Mouse (Mus musculus) embryo, embryonic 11.5 days (tissue): ENCODE data around the gene Grcc10.

Source experiments
- DNase-seq: peaks from one replicate; pipeline ENCODE4 v3.0.0-alpha.2; 2012; ENCODE audit warnings: low read depth, low spot score

The Grcc10 gene

DNA sequence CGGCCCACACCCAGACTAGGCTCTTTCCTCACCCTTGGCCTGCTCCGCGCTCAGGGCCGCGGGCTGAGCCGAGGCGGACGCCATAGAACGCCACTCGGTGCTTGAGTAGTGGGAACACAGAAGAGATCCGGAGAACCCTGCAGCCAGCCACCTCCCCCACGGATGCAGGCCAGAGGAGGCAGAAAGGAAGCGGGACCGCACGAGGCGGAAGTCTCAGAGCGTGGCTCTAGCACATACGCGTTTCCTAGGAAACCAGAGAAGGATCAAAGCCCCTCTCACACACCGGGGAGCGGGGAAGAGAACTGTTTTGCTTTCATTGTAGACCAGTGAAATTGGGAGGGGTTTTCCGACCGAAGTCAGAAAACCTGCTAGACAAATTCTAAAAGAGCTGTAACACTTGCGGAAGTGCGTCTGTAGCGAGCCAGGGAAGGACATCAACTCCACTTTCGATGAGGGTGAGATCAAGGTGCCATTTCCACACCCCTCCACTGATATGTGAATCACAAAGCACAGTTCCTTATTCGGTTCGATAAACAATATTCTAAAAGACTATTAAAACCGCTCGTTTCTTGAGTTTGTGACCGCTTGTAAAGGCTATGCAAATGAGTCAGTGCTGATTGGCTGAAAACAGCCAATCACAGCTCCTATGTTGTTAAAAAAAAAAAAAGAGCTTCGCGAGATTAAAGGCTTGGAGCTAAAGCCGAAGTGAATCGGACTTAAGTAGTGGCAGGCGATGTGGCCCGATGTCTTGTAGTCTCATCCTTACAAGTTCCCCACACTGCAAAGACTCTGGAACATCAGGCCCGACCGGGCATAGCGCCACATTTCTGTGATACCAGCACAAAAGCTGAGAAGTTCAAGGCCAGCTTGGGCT lies at the start of gene Grcc10:
Grcc10 (minus strand) TSS at position 487 of the 874 bp plus-strand sequence.
- DNase-seq = peak; percentile 89

DNA sequence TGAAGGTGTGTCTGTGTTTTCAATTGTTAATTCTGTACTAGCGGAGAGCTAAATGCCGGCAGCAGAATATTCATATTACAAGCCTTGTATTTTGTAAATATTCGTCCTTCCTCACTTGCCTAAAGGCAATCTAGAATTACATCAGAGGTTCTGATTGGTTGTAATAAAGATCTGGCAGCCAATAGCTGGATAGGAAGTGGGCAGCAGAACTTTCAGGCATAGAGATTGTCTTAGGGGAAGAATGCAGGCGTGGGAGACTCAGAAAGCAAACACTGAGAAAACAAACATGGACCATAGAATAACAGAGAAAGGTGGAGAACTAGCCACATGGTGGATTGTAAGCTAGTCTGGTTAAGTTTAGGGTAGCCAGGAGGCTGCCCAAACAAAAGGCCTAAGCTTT lies 48.9 kb upstream of the Grcc10 start:
- no peak for DNase-seq

DNA sequence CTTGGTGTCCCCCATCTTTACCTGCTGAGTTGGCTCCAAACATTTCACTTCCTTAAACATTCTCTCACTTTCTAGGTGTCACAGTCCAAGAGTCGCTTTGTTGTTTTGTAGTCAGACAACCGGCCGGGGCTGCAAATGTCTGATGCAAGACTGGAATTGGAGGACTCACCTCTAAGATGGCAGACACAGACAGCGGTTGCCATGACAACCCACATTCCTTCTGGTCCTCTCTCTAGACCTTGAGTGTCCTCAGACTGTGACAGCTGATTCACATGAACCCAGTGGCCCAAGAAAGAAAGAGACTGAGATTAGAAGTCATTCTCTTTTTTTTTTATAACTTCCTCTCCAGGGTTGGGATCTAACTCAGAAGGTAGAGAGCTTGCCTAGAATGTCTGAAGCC lies 48.3 kb upstream of the Grcc10 start:
- DNase-seq = no peak

DNA sequence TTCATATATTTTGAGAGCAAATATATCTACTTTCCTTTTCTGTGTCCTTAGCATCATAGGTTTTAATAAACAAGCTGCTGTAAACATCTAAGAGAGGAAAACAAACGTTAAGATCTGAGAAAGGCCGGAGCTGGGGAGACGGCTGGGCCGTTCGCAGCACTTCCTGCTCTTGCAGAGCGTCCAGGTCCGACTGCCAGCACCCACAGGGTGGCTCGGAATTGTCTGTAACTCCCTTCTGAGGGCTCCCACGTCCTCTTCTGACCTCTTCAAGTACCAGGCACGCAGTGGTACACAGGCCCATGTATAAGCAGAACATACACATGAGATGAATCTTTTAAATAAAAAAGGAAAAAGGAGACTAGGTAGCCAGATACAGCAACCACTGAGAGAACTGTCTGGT lies 46.5 kb upstream of the Grcc10 start:
- no peak for DNase-seq

DNA sequence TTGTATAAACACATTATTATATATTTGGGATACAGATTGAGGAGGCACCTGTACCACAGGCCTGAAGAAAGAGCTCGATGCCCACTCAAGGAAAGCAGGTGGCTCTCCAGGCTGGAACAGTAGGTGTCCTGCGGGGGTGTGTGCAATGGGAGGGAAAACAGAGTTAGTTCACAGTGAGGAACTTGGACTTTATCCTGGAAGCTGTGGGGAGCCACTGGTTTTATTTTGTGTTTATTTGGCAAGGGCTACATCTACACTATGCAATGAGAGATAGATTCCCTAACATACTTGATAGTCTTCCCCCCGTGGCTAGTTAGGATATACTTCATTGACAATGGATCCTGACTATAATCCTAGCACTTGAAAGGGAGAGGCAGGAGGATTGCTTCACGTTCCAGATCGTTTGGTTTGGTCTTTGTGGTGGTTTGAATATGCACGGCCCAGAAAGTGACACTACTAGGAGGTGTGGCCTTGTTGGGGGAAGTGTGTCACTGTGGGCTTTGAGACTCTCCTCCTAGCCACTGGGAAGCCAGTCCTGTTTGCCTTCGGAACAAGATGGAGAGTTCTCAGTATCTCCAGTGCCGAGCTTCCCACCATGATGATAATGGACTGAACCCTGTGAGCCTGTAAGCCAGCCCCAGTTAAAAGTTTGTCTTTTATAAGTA lies 45.7 kb upstream of the Grcc10 start:
- DNase-seq = no peak

DNA sequence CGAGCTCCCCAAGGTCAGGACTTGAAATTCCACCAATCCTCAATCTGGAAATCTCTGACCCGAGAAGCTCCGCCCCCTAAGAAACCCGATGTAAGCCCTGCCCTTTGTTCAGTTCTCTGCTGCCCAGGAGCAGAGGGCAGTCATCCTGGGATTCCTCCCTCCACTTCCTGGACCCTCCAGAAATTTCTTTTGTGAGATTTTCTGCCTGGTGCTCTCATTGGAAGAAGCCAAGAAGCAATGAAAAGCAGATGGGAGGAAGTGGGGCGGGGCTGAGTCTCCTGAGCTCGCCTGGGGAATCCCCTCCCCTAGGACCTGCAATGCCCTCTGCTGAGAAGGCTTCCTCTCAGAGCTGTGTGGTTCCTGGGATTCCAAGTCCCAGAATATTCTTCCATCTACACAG lies 41.3 kb upstream of the Grcc10 start:
- no peak for DNase-seq

DNA sequence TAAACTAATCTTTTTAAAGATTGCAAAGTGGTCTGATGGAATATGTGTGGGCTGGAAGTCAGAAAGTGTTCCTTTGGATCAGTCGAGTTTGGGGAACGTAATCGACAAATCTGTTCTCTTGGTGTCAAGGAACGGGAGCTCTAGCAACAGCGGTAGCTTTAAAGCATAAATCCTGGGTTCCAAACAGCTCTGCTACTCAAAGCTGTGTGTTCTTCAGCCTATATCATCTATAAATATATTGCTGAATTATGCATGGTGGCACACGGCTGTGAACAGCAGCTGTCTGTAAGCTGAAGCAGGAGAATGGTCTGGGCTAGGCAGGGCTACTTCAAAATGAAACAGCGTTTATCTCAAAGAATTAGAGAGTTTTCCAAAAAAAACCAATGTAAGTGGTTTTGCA lies 39.7 kb upstream of the Grcc10 start:
- DNase-seq = no peak

DNA sequence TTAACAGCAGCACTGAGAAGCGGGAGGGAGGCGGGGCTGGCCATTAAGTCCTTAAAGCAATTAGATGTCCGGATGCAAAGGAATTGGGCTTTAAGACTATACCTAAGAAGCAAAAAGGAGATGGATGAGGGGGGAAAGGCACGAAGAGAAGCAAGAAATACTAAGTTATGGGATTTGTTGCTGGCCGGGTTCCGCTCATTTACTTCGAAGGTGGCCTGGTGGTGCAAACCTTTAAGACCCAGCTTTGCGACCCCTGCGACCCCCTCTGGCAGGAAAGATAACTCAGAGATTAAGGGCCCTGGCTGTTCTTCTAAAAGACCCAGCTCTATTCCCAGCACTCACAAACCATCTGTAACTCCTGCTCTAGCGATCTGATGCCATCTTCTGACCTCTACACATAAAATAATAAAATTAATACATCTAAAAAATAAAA lies 38.8 kb upstream of the Grcc10 start:
- DNase-seq = no peak

DNA sequence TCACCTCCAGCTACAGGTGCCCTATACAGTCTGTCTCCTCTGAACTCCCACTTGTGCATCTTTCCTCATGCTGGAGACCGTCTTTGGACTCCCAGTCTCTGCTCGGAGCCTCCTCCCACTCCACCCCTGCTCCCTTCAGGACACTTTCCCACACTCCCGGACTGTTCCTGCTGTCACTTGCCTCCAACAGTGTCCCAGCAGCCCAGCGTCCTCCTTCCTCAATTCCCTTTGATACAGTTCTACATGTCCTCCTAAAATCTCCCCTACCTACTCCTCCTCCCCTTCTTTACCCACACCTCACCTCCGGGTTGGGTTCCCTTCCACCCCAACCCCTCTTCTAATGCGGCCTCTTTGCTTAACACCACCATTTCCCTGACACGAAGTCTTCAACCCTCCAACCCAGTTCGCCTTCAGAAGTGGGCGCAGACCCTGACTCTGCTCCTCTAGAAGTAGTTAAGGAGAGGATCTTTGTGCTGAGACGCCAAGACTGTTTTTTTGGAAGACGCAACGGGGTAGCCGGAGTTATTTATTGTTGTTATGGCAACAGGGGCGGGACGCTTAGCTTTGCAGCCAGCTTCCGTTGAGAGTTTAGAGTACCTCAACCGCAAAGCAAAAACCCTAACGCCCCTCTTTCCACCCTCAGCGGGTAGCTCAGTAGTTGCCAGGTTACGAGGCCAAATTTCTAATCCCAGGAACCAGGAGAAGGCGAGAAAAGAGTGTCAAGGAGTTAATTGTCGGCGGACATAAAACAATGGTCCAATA lies 38.2 kb upstream of the Grcc10 start, which contains the start of gene Lrrc23:
Lrrc23 (minus strand) TSS at position 506 of the 762 bp plus-strand sequence.
- no peak for DNase-seq

DNA sequence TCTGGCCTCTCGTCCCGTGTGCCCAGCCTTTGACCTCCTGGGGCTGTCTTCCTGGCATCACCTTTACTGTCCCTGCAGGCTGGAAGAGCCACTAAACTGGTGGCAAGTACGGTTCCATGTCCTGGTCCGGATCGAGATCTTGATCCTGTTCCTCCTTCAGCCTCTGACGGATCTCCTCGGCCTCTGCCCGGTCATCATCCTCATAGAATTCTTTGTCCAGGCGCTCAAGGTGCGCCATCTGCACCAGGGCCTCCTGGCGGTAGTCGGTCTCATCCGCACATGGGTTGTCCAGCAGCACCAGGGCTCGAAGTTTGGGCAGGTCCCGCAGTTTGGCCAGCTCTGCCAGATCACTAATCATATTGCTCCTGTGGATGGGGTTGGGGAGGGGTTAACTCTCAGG lies 29.3 kb upstream of the Grcc10 start:
- no peak for DNase-seq

DNA sequence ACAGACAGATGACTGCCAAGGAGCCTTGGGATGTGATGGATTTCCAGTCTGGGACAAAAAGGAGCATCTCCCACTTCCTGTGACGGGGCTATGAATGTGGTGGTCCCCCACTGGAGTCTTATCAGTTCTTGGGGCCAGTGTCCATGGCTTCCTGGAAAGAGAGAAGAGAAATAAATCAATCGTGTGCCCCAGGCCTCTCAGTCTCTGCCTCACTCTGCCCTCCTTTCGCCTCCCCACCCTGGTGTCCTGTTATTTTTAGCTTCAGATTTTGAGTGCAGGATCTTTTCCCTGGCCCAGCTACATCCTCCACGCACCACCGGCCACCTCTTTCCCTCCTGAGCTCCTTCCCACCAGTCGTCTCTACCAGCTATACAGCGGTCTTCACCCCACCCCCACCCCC lies 28.8 kb upstream of the Grcc10 start:
- DNase-seq = no peak

DNA sequence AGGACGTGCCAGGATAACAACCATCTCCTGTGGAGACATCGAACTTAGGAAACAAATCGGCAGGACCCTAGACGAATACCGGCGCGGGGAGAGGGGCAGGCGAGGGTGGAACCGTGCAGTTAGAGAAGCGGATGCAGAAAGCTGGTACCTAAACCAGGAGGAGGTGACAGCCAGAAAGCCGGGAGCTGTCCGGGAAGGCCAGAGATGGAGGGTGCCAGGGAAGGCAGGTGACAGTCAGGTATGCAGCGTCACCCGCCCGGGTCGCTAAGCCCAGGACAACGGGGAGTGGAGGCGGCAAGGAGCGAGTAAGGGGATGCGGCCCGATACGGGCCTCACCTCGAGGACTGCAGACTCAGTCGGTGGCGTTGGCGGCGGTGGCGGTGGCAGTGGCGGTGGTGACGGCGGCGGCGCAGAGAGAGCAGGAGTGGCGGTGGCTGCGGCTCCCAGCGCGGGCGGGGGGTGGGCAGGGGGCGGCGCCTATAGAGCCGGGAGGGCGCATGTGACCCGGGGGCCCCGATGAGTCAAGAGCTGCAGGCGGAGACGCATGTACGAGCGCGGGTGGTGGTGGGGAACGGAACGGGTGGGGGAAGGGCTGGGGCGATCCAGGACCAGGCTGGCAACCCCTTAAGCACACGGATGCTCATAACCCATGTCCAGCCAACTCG lies 28.1 kb upstream of the Grcc10 start, which contains the start of gene Eno2:
Eno2 (minus strand) TSS at position 573 of the 665 bp plus-strand sequence.
- DNase-seq = no peak

DNA sequence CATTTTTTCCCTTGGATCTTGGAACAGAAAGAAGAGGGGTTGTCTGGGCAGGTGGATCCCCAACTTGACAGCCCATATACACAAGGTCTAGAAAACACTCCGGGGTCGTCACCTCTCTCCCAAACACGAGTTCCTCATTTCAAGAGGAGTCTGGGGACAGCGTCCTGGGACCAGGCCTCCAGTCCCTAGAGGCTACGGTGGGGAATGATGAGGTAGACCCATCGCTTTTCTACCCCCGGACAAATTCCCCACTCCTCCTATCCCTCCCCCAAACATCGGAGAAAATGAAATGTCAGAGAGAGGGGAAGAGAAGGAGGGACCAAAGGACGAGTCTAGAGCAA lies 27.5 kb upstream of the Grcc10 start:
- no peak for DNase-seq

DNA sequence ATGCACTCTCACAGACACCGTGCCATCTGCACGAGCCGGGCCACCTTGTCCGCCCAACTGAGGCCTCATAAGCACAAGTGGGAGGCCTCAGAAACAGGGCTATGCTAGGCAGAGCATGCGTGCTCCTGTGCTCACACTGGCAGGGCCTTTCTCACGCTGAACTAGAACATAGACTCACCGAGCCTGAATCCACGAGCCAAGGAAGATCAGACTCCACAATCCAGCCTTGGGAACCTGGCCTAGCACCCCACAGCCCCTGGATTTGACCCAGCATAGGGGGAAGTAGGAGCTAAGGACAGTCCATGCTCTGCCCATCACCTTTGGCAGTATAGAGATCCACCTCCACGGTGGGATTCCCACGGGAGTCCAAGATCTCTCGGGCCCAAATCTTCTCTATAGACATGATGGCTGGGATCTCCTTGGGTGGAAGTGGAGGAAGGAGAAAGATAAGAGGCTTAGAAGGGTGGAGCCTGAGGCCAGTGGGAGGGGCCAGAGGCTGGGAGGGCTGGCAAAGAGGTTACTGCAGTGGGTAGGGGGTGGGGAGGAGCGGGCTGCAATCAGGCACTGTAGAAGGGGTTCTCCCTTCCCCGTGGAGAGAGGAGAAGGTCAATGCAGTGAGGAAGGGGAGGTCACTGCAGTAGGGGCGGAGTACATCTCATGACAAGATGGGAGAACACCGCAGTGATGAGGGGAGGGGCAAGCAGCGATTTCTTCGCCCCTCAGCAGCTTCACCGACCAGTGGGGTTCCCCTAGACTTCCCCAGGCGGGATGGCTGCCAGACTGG lies 26.9 kb upstream of the Grcc10 start:
- no peak for DNase-seq

DNA sequence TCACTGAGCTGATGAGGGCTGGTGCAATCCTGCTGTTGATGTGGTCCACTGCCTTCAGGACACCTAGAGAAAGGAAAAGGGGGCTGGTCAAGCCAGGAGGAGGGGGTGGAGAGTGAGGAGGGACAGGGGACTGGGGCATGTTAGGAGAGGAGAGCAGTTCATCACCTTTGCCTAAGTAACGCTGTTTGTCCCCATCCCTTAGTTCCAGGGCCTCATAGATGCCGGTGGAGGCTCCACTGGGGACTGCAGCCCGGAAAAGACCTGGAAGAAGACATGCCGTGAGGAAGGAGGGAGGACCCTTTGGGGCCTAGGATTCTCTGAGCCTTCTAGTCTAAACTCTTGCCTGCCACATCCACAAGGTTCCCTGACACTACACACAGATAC lies 26.4 kb upstream of the Grcc10 start:
- no peak for DNase-seq

DNA sequence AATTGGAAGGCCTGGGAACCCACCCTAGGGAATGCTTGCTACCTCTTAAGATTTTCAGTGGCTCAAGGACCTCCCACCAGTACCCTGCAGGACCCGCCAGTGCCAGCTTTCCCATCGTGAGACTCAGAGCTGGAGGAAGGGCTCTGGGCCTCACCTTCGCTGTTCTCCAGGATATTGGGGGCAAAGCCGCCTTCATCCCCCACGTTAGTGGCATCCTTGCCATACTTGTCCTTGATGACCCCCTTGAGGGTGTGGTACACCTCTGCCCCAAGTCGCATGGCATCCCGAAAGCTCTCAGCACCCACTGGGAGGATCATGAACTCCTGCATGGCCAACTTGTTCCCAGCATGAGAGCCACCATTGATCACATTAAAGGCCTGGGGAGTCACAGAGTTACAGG lies 24.8 kb upstream of the Grcc10 start:
- no peak for DNase-seq

DNA sequence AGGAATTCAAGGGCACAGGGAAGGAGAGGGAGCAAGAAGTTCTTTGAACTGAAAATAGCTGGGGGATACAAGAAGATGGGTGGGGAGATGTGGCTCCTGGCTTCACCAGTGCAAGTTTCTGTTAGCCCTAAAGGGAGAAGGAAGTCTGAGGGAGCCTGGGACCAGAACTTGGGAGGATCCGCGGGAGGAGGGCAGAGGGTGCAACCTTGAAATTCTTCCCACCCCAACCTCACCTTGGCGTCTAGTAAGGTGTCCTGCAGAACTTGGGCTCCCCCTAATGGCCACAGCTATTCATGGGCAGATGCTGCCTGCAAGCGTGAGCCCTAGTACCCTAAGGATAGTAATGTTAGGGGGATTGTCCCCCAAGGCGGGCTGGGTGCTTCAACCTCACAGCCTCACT lies 18.1 kb upstream of the Grcc10 start:
- peak; percentile 75 for DNase-seq

DNA sequence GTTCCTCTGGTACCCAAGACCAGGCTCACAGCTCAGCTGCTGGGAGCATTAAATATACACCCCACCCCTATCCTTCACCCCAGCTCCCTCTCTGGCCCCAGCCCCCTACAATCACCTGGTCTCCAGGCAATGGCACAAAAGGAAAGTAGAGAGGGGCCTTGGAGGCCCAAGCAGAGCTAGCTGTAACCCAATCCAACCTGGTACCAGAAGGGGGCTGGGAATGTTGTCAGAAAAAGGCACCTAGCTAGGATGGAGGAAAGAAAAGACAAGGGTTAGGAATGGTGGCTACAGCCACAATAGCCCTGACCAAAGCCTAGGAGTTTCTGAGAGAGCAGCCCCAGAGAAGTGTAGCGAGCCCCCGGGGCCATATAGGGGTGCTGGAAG lies 17.7 kb upstream of the Grcc10 start:
- no peak for DNase-seq

DNA sequence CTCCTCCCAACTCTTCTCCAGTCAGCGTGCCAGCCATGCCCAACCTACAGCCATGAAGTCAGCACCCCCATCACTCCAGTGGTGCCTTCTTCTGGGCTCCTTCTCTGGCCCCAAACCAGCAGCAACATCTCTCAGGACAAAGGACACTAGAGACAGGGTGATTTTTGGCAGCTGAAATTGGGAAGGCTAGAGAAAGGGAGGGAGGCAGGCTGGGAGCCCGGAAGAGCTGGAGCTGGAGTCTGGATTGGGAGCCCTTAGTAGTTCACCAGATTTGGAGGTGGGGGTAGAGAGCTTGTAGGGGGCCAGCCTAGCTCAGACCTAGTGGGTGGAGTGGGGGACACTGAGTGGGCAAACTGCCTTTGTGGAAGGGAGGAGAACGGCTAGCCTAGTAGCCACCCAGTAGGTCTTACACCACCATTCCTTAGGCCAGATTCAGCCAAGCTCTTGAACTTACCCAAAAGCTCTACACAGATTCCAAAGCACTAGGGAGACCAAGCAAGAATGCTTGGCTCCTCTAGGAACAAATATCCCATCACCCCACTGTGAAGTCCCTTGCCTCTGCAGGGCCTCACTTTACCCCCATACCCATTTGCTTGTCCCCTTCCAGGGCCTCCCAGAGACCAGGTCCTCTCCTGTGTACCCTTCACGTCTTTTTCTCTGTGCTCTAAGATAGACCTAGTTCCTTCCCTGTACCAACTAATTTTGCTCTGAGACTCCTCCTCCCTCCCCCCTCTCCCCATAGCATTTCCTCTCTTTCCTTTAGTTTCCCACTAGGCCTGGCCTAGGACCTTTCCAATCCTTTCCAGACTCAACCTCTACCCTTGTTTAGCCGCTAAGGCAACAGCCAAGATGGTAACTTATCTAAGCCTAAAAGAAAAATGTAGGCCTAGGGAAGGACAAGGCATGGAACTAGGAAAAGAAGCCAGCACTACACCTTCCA lies 17.0 kb upstream of the Grcc10 start:
- DNase-seq = no peak

DNA sequence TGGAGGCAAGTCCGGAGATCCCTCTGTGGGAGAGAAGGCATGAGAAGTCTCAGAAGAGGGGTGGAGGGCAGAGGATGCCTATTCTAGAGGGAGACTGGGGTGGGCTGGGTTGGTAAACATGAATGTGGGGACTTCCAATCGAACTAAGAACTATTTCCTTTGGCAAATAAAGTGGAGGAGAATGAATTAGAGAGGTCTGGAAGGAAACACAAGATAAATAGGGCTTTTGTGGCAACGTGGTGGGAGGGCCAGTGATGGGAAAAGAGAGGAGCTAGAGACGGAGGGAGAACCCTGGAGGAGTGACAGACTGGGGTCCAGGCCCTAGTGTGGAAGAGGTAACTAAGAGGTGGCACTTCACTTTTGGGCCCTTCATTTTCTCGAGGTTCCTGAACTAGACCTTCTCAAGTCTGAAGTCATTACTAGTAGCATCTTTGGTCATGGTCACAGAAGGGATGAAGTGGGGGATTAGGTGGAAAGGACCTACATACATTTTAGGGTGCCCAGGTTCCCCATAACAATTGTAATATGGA lies 16.2 kb upstream of the Grcc10 start:
- DNase-seq = no peak
